Mouse (Mus musculus) layer of hippocampus, adult 2 months (tissue): ENCODE measurements around the gene Cbarp. TPM values are rescaled to one million over a fixed set of nuclear protein-coding genes. Genes with fewer than 3 reads are reported as not detected.

ENCODE experiments used
- DNase-seq, 2 experiments: peaks; one replicate each; pipeline ENCODE4 v3.0.0; 2022; ENCODE audit warnings: low spot score in 2 of 2
- H3K27ac ChIP-seq: fragments of 200-600 bp; 2 replicates; pipeline ENCODE4 v1.8.1; 2022
- H3K4me3 ChIP-seq: fragments of 200-600 bp; 2 replicates; pipeline ENCODE4 v1.8.1; 2022; ENCODE audit warnings: mild to moderate bottlenecking
- CTCF ChIP-seq: fragments of 200-600 bp; conservative IDR thresholded peaks from 2 replicates; pipeline ENCODE4 v1.8.1; 2022; ENCODE audit warnings: antibody characterized with exemption, mild to moderate bottlenecking, moderate library complexity
- total RNA-seq, 2 experiments: library from RNA; stranded (reverse); gene quantifications; 2 replicates each; pipeline ENCODE4 v1.2.3; 2021

The Cbarp gene
- total RNA-seq, 2 experiments from 2014 or later, result 331 to 341 TPM

- DNase-seq, result peak in 1 of 2 experiments; percentile 58
- peak; percentile 95 for TF ChIP-seq CTCF
- Histone ChIP-seq H3K27ac (no peak overlapping the region), H3K4me3 (no peak overlapping the region)
These were observed 35.1 kb upstream of the Cbarp start for GRCm38 (mm10) chr10:80175536-80176269.

DNA sequence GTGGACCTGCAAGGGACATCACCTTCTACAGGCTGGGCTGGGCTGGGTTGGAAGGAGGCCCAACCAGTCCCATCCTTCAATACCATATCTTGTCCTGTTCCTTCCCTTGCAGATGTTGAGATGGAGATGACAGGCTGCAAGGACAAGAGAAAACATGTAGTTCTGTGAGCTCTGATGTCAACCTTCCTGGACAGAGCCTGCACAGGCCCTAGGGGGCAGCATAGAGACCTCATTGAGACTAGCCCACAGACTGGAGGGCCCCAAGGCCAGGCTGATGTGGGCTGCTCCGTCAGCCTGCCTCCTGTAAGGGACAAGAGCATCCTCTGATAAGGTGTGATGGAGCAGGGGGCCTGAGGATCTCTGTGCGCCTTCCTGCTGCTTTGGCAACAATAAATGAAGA is 34.1 kb upstream of the Cbarp start:
- peak; percentile 70 for TF ChIP-seq CTCF
- DNase-seq, result no peak
- Histone ChIP-seq H3K4me3 (no peak overlapping the region), H3K27ac (no peak overlapping the region)

- no peak overlapping the region for H3K4me3 ChIP-seq
- TF ChIP-seq CTCF, result no peak
- H3K27ac ChIP-seq, result peak overlapping the region; percentile 92; the same call in 1 of the 2 replicates
- no peak for DNase-seq
These were observed 33.5 kb upstream of the Cbarp start for GRCm38 (mm10) chr10:80173955-80174640.

- no peak for TF ChIP-seq CTCF
These were observed 32.7 kb upstream of the Cbarp start for GRCm38 (mm10) chr10:80173358-80173757.

DNA sequence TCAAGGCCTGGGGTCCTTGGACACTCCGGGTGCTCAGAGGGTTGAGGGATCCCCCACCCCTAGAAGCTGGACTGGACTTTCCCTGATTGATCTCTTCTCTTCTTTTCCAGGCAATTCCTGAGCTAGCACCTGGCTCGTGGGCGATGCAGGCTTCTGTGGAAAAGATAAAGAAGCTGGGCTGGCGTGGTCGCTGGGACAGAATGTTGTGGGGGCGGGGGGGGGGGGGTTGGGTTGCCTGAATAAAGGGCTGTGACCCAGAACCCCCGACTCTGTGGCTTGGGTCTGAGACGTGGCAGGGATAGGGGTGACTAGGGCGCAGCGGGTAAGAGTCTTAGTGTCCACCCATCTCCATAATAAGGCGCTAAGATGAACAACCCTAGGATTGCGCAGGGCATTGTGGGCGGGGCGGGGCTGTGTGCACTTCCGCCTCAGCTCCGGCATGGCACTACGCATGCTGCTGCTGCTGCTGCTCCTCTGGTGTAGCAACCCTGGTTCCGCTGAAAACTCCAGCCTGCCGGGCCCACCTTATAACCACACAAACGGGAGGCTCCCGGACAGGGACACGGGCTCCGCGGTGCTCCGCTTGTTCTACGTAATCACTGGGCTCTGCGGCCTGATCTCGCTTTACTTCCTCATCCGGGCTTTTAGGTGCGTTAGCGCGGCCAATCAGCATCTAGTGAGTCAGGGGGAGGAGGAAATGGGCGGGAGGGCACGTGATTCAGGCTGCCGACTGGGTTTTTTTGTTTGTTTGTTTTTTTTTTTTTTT is 32.1 kb upstream of the Cbarp start, which contains the start of gene 1600002K03Rik:
1600002K03Rik (plus strand) TSS at position 418 of the 766 bp plus-strand sequence.
- H3K27ac ChIP-seq, result peak within 1 kb of the TSS; percentile 92
- peak within 1 kb of the TSS; percentile 86 for H3K4me3 ChIP-seq
- DNase-seq, result peak; percentile 84 to 91
- no peak for TF ChIP-seq CTCF

More at GRCm38 (mm10) chr10:80173358-80173757, 32.7 kb upstream of the Cbarp start:
- DNase-seq, result no peak
- Histone ChIP-seq H3K27ac (peak overlapping the region; percentile 92), H3K4me3 (peak overlapping the region; percentile 86)

DNA sequence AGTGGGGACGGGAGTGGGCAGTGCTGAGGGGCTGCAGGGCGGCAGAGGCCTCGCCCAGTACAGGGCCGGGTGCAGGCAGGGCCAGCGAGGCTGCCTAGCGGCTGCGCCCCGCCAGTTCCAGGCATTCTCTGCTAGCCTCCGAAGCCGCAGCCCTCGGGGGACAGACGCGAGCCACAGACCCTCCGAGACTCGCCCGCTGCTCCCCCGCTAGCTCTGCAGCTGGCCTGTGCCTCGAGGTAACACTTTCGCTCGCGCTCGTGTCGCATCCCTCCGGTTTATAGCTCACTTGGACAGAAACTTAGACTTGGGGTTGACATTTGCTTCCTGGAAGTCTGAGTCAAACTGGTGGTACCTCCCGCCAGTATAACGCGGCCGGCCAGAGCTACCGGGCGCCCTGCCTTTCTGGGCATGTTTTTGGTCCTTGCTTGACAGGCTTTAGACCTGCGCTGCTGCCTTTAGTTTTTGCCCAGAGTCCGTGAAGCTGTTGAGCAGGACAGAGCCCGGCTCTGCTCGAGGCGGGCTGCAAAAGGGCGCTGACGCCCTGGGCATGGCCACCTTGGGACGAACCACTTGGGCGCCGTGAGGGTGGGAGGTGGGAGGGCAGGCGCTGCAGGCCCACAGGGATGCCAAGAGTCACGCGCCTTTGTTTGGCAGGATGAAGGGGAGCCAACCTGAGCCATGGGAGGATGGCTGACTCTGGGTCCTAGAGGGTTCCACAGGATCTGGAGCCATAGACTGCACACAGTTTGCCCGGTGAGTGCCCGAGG is 31.3 kb upstream of the Cbarp start:
- TF ChIP-seq CTCF, result no peak
- Histone ChIP-seq H3K4me3 (peak overlapping the region; percentile 86), H3K27ac (peak overlapping the region; percentile 92)
- DNase-seq, result peak in 1 of 2 experiments; percentile 35

GRCm38 (mm10) chr10:80171252-80171651 is 30.6 kb upstream of the Cbarp start:
- TF ChIP-seq CTCF, result no peak
- no peak for DNase-seq
- Histone ChIP-seq H3K4me3 (no peak overlapping the region), H3K27ac (peak overlapping the region; percentile 92)

DNA sequence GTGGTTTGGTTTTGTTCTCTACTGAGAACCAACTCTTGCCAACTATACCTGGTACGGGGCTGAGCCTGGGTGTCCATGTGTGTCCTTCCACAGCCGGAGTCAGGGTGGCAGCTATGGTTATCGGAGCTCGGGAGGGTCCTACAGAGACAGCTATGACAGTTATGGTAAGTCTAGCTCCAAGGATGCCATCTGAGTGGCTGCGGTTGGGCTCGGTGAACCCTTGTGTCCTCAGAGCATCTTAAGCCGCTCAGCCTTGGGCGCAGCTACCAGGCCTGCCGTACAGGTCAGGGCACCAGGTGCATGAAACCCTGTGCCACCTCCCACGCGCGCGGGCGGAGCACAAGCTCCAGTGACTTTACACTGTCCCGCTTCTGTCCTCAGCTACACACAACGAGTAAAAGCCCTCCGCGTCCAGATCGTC is 30.0 kb upstream of the Cbarp start:
- Histone ChIP-seq H3K4me3 (no peak overlapping the region), H3K27ac (peak overlapping the region; percentile 92)
- no peak for DNase-seq
- no peak for TF ChIP-seq CTCF

DNA sequence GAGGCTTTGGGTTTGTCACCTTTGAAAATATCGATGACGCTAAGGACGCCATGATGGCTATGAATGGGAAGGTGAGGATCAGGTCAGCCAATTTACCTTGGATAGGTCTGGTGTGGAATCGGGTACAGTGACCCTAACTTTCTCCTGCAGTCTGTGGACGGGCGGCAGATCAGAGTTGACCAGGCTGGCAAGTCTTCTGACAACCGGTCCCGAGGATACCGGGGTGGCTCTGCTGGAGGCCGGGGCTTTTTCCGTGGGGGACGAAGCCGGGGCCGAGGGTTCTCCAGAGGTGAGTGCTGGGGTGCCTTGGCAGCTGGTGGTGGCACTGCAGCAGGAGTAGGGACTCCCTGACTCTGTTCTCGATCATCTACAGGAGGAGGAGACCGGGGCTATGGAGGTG is 29.4 kb upstream of the Cbarp start:
- no peak for DNase-seq
- Histone ChIP-seq H3K4me3 (no peak overlapping the region), H3K27ac (peak overlapping the region; percentile 92)
- TF ChIP-seq CTCF, result no peak

DNA sequence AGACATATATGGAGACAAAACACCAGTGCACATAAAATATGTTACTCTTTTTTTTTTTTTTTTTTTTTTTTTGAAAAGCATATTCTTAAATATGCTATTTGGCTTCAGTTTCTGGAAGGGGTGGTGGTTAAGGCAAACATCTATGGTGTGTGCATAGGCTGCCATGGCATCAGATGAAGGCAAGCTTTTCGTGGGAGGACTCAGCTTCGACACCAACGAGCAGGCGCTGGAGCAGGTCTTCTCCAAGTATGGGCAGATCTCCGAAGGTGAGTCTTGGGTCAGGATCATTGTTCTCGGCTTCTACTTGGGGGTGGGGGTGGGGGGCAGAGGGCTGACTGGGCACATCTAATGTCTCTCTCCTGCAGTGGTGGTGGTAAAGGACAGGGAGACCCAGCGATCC is 29.0 kb upstream of the Cbarp start:
- 0 out of 2 replicates have a peak overlapping the region, but pooled peaks have one; percentile 92 for H3K27ac ChIP-seq
- H3K4me3 ChIP-seq, result no peak overlapping the region
- no peak for DNase-seq
- TF ChIP-seq CTCF, result no peak

GRCm38 (mm10) chr10:80169070-80169469 is 28.4 kb upstream of the Cbarp start:
- DNase-seq, result no peak
- Histone ChIP-seq H3K4me3 (peak overlapping the region; percentile 94), H3K27ac (peak overlapping the region; percentile 98; the same call in 1 of the 2 replicates)
- TF ChIP-seq CTCF, result no peak

- DNase-seq, result peak; percentile 90 to 93
- TF ChIP-seq CTCF, result no peak
- peak overlapping the region; percentile 98 for H3K27ac ChIP-seq
- peak overlapping the region; percentile 94 for H3K4me3 ChIP-seq
These were observed 27.5 kb upstream of the Cbarp start for GRCm38 (mm10) chr10:80168038-80168661.
